Mouse (Mus musculus) layer of hippocampus, adult 8-10 months (tissue): ENCODE results near the gene Dvl2. TPM values are rescaled to one million over a fixed set of nuclear protein-coding genes. Genes with fewer than 3 reads are reported as not detected.

Experiments
- microRNA-seq, 2 experiments: library from miRNA; unstranded; fragments of <30 nt; microRNA quantifications; one replicate each; pipeline ENCODE4 v1.2.0; 2022
- total RNA-seq, 4 experiments: library from RNA; stranded (reverse); gene quantifications; 2 replicates each; pipeline ENCODE4 v1.2.4; 2022

Dvl2 gene
- total RNA-seq, 4 experiments from 2014 or later = 35.4 to 54.0 (median 41.6) TPM

Small RNA genes lying within 50 kb of the gene (microRNA-seq; reads per million reads assigned to microRNA genes)
- gene Gm44349 (0 to 0.25 reads per million in 2 experiments), gene Mir324 (5,750 to 6,471 reads per million in 2 experiments)

Other genes with a start within 250 kb of the Dvl2 start
- gene Polr2a, start 242.0 kb upstream of the Dvl2 start, total RNA-seq = 10 to 100 TPM; 53.8 to 60.8 (median 59.1) TPM
- gene Slc35g3, start 238.6 kb upstream of the Dvl2 start, total RNA-seq = not detected
- 100 to 1,000 TPM; 121 to 145 (median 129) TPM for gene Zbtb4, start 234.7 kb upstream of the Dvl2 start, total RNA-seq
- gene Chrnb1, start 204.7 kb upstream of the Dvl2 start, total RNA-seq = 1 to 10 TPM in 3 of 4 experiments, under 1 TPM in 1; 0.49 to 2.2 (median 1.1) TPM
- gene Fgf11, start 198.7 kb upstream of the Dvl2 start, total RNA-seq = 10 to 100 TPM; 26.1 to 36.5 (median 30.6) TPM
- gene Tmem102, start 195.0 kb upstream of the Dvl2 start, total RNA-seq = under 1 TPM in 2 of 4 experiments, not detected in 2; 0.17 to 0.47 TPM
- gene Gm39566, start 185.3 kb upstream of the Dvl2 start, total RNA-seq = not detected
- gene Spem2, start 182.1 kb upstream of the Dvl2 start, total RNA-seq = not detected
- under 1 TPM in 2 of 4 experiments, not detected in 2; 0.31 to 0.75 TPM for gene Spem1, start 178.4 kb upstream of the Dvl2 start, total RNA-seq
- 100 to 1,000 TPM; 189 to 200 (median 199) TPM for gene Nlgn2, start 162.8 kb upstream of the Dvl2 start, total RNA-seq
- 100 to 1,000 TPM; 113 to 131 (median 121) TPM for gene Tmem256, start 162.1 kb upstream of the Dvl2 start, total RNA-seq
- 10 to 100 TPM; 17.1 to 21.8 (median 20.0) TPM for gene Plscr3, start 154.2 kb upstream of the Dvl2 start, total RNA-seq
- gene Tnk1, start 141.9 kb upstream of the Dvl2 start, total RNA-seq = not detected
- not detected for gene Tmem95, start 122.6 kb upstream of the Dvl2 start, total RNA-seq
- 1 to 10 TPM; 1.4 to 2.8 (median 1.6) TPM for gene Kctd11, start 119.2 kb upstream of the Dvl2 start, total RNA-seq
- gene Acap1, start 105.1 kb upstream of the Dvl2 start, total RNA-seq = under 1 TPM in 2 of 4 experiments, not detected in 2; 0.14 to 0.34 TPM
- under 1 TPM in 2 of 4 experiments, not detected in 2; 0.64 to 0.72 TPM for gene 2810408A11Rik, start 99.6 kb upstream of the Dvl2 start, total RNA-seq
- gene Neurl4, start 99.5 kb upstream of the Dvl2 start, total RNA-seq = 100 to 1,000 TPM in 3 of 4 experiments, 10 to 100 TPM in 1; 92.4 to 126 (median 112) TPM
- gene Gps2, start 86.7 kb upstream of the Dvl2 start, total RNA-seq = 10 to 100 TPM; 28.2 to 44.5 (median 38.4) TPM
- 100 to 1,000 TPM; 395 to 425 (median 420) TPM for gene Eif5a, start 78.6 kb upstream of the Dvl2 start, total RNA-seq
- gene Ybx2, start 64.8 kb upstream of the Dvl2 start, total RNA-seq = 10 to 100 TPM; 10.6 to 18.7 (median 13.9) TPM
- 1 to 10 TPM; 3.0 to 4.6 (median 3.8) TPM for gene Slc2a4, start 52.4 kb upstream of the Dvl2 start, total RNA-seq
- gene Cldn7, start 35.8 kb upstream of the Dvl2 start, total RNA-seq = not detected
- 100 to 1,000 TPM; 108 to 123 (median 119) TPM for gene Ctdnep1, start 19.4 kb upstream of the Dvl2 start, total RNA-seq
- 10 to 100 TPM; 69.7 to 96.0 (median 77.7) TPM for gene Elp5, start 18.1 kb upstream of the Dvl2 start, total RNA-seq
- gene Gabarap, start 9.5 kb upstream of the Dvl2 start, total RNA-seq = 100 to 1,000 TPM; 232 to 255 (median 246) TPM
- gene Phf23, start 4.8 kb upstream of the Dvl2 start, total RNA-seq = 10 to 100 TPM; 45.2 to 59.7 (median 49.7) TPM
- gene Acadvl, start 14.8 kb downstream of the Dvl2 start, total RNA-seq = 10 to 100 TPM; 60.3 to 69.1 (median 64.8) TPM
- gene Dlg4, start 16.3 kb downstream of the Dvl2 start, total RNA-seq = 100 to 1,000 TPM; 730 to 858 (median 789) TPM
- gene Asgr1, start 53.5 kb downstream of the Dvl2 start, total RNA-seq = 1 to 10 TPM in 1 of 4 experiments, under 1 TPM in 3; 0.79 to 3.0 (median 0.90) TPM
- gene Asgr2, start 92.0 kb downstream of the Dvl2 start, total RNA-seq = under 1 TPM in 1 of 4 experiments, not detected in 3; 0.32 TPM
- gene Mgl2, start 129.7 kb downstream of the Dvl2 start, total RNA-seq = 1 to 10 TPM in 1 of 4 experiments, under 1 TPM in 2, not detected in 1; 0.45 to 1.9 (median 0.52) TPM
- gene Clec10a, start 155.6 kb downstream of the Dvl2 start, total RNA-seq = 1 to 10 TPM; 1.1 to 1.8 (median 1.4) TPM
- gene Slc16a11, start 212.2 kb downstream of the Dvl2 start, total RNA-seq = 10 to 100 TPM; 35.6 to 44.8 (median 42.1) TPM
- gene Slc16a13, start 220.5 kb downstream of the Dvl2 start, total RNA-seq = 1 to 10 TPM; 6.5 to 9.5 (median 7.4) TPM
- 1 to 10 TPM in 1 of 4 experiments, under 1 TPM in 3; 0.91 to 1.9 (median 0.95) TPM for gene Bcl6b, start 229.2 kb downstream of the Dvl2 start, total RNA-seq
- 10 to 100 TPM; 39.3 to 45.7 (median 42.6) TPM for gene 0610010K14Rik, start 237.3 kb downstream of the Dvl2 start, total RNA-seq
- 1 to 10 TPM; 2.5 to 8.6 (median 3.5) TPM for gene Gm21988, start 239.2 kb downstream of the Dvl2 start, total RNA-seq
- 100 to 1,000 TPM; 203 to 263 (median 244) TPM for gene Rnasek, start 239.2 kb downstream of the Dvl2 start, total RNA-seq